Mouse (Mus musculus) layer of hippocampus, adult 18-20 months (tissue): Measurements from ENCODE around the gene Psmb11. TPM values are rescaled to one million over a fixed set of nuclear protein-coding genes. Genes with fewer than 3 reads are reported as not detected.
A peak's percentile ranks its signal among the peaks of the same experiment; 100 is the strongest.
"Not testable (repeated sequence)": the region's sequence is repeated elsewhere in the genome, so short reads cannot be mapped to it uniquely, and the experiment has no call there.

Experiments
- DNase-seq, 2 experiments: peaks; one replicate each; pipeline ENCODE4 v3.0.0; 2022; ENCODE audit warnings: low spot score in 2 of 2
- total RNA-seq, 2 experiments: library from RNA; stranded (reverse); gene quantifications; 2 replicates each; pipeline ENCODE4 v1.2.3; 2021

The Psmb11 gene
- total RNA-seq, 2 experiments from 2014 or later = 0.25 to 0.54 TPM

DNA sequence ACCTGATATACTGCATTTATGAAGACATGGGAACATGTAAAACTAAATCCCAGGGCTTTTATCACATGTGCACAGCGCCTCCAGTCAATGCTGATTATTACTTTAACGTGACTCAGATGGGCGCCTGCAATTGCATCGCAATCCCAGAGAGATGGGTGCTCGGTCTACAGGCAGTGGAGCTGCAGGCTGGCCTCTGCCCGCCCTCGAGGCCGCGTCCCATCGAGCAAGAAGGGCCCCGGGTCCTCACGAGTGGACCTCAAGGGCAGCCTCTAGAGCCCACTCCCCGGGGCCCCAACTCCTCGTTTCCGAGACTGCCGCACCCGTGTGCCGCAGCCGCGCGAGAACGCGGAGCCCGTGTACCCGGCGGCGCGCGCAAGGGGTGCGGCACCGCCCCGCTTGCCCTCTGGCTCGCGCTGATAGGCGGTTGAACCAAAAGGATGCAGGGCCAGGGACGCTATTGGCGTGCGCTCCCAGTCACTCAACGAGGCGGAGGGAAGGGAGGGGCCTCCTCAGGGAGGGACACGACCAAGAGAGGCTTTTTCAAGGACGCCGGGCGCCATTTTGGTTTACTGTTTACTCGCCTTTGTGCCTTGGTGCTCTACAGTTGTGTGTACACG lies 18.1 kb upstream of the Psmb11 start:
- peak; percentile 94 to 98 for DNase-seq

DNA sequence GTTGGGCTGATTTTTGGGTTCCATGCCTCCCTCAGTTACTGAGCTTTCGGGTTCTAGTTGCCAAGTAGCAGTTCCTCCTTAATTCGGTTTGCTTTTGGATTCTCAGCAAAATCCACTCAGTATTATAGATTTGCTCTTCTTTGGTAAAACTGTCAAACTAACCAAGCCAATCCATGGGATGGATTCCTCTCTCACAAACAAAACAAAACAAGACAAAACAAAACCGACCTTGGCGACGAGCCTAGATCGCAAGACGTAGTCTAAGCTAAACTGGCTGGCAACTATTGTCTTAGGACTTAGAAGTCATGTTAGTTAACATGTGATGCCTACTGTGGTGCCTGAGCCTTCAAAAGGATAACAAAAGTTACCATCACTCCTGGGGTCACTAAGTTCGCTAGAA lies 17.5 kb upstream of the Psmb11 start:
- DNase-seq = no peak

- DNase-seq = peak; percentile 54 to 74
These were observed 15.4 kb upstream of the Psmb11 start, which contains the start of gene 4931414P19Rik for GRCm38 (mm10) chr14:54605752-54606321. Gene 4931414P19Rik, minus strand, starts transcription at chr14:54605993.

GRCm38 (mm10) chr14:54607226-54607625 lies 14.0 kb upstream of the Psmb11 start:
- no peak for DNase-seq

GRCm38 (mm10) chr14:54609245-54609644 lies 12.0 kb upstream of the Psmb11 start:
- no peak for DNase-seq

DNA sequence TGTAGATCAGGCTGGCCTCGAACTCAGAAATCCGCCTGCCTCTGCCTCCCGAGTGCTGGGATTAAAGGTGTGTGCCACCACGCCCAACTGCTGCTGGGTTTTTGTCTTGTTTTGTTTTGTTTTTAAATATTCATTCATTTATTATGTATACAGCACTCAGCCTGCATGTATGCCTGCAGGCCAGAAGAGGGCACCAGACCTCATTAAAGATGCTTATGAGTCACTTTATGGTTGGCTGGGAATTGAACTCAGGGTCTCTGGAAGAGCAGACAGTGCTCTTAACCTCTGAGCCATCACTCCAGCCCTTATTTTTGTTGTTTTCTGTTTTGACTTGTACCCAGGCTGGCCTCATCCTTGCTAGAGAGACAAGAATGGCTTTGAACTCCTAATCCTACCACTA lies 11.3 kb upstream of the Psmb11 start:
- DNase-seq = no peak

- DNase-seq = peak; percentile 75 to 87
These were observed 10.6 kb upstream of the Psmb11 start for GRCm38 (mm10) chr14:54610648-54611047.

GRCm38 (mm10) chr14:54614130-54614529 lies 7.1 kb upstream of the Psmb11 start:
- DNase-seq = not testable (repeated sequence)

DNA sequence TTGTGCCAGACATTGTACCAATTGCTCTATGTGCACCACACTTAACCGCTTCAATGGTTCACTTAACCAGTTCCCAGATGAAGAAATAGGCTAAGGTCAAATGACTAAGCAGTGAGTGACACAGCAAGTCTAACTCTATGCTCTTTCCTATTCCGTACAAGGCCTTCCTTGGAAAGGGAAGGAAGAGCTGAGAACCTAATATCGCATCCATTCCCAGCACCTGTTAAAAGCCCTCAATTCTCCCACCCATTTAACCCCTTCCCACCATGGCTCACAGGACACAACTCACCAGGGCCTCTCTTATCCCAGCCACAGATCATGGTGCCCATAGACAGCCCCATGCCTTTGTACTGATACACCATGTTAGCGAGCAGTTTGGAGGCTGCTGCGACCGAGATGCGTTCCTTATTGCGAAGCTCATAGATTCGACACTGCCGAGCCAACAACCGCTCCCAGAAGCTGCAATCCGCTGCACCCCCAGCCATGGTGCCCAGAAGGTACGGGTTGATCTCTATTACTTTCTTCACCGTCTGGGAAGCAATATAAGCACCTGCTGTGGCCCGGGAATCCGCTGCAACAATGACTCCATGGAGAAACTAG lies 4.9 kb upstream of the Psmb11 start:
- no peak for DNase-seq

DNA sequence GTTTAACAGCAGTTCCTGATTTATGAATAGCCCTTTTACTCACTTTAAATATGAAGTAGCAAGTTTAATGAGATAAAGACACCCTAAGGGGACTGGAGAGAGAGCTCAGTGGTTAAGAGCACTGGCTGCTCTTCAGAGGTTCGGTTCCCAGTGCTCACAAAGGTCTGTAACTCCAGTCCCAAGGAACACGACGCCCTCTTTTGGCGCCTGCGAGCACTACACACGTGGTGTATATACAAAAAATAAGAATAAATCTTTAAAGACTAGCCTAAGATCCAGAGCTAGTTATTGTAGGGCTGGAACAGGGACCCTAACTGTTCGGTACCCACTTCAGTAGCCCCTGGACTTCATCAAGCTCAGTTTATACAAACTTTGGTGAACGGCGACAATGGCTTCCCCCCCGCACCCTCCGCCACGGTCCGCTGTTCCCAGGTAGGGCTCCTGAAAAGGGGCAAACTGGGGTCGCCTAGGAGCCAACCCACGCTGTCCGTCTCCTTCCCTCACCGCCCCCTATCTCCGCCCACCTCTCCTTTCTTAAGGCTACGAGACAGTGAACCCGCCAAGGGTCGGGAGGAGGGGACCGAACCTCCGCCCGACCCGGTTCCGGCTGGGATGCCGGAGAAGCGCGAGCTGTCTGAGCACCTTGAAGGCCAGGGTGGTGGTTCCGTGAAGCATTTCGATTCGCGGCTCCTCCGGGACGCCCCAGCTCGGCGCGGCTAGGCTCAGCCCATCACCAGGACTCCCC lies 3.9 kb upstream of the Psmb11 start:
- DNase-seq = no peak

- peak; percentile 84 to 93 for DNase-seq
These were observed 3.3 kb upstream of the Psmb11 start, which contains the start of gene Psmb5 for GRCm38 (mm10) chr14:54617897-54618365. Gene Psmb5, minus strand, starts transcription at chr14:54618022.

DNA sequence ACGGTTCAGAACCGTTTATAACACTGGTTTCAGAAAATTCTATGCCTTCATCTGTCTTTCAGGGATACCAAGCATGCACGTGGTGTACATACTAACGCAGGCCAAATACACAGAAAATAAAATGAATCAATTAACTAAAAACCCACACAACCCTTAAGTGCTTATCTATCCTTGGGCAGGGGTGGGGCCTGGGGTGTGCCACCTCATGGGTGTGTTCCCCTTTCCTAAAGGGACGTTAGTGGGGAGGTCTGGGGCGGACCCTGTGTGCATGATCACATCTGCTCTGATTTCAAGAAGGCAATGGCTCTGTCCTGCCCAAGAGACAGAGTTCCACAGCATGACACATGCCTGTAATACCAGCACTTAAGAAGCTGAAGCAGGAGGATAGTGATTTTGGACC lies 2.1 kb downstream of the Psmb11 start:
- no peak for DNase-seq

DNA sequence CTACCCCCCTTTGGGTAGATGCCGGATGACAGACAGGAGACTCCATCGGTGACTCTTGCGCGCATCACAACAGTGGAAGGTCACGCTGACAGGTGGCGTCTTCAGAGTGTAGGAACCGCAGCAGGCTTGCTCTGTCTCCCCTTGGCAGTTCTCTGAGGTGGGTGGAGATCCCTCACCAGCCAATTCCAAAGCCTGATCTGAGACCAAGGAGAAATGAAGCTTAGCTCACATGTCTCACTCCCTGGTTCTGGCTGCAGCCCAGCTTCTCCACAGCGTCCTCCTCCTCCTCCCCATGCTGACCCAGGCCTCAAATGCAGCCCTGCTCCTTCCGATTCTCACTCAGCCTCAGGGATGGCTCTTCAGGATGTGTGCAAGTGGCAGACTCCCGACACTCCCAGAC lies 3.7 kb downstream of the Psmb11 start:
- no peak for DNase-seq

DNA sequence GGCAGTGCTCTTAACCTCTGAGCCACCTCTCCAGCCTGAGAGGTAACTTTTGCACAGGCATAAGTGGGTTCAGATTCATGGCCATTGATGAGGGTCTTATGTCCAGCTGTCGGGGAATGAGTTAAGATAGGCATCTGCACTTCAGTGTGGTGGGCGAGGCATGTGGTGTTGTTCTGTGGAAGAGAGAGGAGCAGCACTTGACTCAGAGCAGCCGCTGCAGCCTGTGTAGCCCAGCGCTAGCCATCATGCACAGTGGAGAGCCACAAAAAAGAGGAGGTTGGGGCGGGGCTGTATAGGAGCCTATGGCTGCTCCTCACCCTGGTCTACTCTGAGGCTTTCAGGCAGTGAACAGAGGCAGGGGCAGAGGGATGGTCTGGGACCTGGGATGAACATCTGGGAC lies 6.9 kb downstream of the Psmb11 start:
- no peak for DNase-seq

- DNase-seq = no peak
These were observed 8.6 kb downstream of the Psmb11 start for GRCm38 (mm10) chr14:54629797-54630196.

- no peak for DNase-seq
These were observed 9.5 kb downstream of the Psmb11 start for GRCm38 (mm10) chr14:54630583-54631239.

GRCm38 (mm10) chr14:54631240-54631599 lies 10.0 kb downstream of the Psmb11 start:
- no peak for DNase-seq

- no peak for DNase-seq
These were observed 11.0 kb downstream of the Psmb11 start for GRCm38 (mm10) chr14:54632252-54632651.

GRCm38 (mm10) chr14:54634182-54634581 lies 12.9 kb downstream of the Psmb11 start:
- no peak for DNase-seq

GRCm38 (mm10) chr14:54636954-54637353 lies 15.7 kb downstream of the Psmb11 start:
- peak in 1 of 2 experiments; percentile 60 for DNase-seq

GRCm38 (mm10) chr14:54638210-54638609 lies 17.0 kb downstream of the Psmb11 start:
- peak in 1 of 2 experiments; percentile 50 for DNase-seq
